Mouse (Mus musculus): Measurements from ENCODE around the gene Lrrc9. TPM values are rescaled to one million over a fixed set of nuclear protein-coding genes. Genes with fewer than 3 reads are reported as not detected.
A peak's percentile ranks its signal among the peaks of the same experiment; 100 is the strongest.

Gene Lrrc9
- polyA plus RNA-seq, 1 experiment from 2014 or later: 0.86 TPM

DNA sequence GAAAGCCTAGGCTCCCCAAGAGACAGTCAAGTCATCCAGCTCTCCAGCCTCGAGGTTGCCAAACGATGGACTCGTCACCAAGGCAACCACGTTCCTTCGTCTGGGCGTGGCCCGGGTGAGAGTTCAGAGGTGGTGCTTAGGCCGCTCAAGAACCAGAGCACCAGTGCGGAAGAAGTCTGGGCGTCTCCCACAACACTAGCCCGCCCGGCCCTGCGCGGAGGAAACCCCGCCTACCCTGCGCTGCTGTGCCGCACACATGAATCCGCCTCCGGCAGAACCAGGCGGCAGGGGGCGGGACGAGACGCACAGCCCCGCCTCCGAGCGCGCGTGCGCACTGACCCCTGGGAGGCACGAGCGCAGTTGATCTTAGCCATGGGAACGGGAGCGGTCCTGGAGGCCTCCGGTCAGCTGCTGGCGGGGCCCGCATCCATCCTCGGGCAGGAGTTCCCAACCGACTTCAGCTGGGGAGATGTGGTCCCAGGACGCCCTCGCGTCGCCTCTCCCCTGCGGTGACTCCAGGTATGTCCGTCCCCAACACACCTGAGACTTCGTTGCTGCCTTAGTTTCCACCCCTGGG, 94.4 kb downstream of the Lrrc9 start, which contains the start of gene Pcnx4:
Gene Pcnx4, plus strand, starts transcription at position 363 of the 577 bp plus-strand sequence.
- Histone ChIP-seq H3K27me3 (ENCODE audit: low read depth, poor library complexity, severe bottlenecking) (no peaks in the 10 kb centered on the region), H3K4me1 (peaks cover 20% of the 10 kb centered on the region), H3K9me3 (replicated peaks) (no peaks in the 10 kb centered on the region), H3K27ac (replicated peaks) (peak within 1 kb of the TSS; percentile 86), H3K36me3 (peaks cover 10% of the 10 kb centered on the region), H3K4me3 (peak within 1 kb of the TSS; percentile 73)
- DNase-seq (ENCODE audit: low spot score): peak; percentile 98
- WGBS: under 1% methylated on average over 45 of the region's 45 CpGs

DNA sequence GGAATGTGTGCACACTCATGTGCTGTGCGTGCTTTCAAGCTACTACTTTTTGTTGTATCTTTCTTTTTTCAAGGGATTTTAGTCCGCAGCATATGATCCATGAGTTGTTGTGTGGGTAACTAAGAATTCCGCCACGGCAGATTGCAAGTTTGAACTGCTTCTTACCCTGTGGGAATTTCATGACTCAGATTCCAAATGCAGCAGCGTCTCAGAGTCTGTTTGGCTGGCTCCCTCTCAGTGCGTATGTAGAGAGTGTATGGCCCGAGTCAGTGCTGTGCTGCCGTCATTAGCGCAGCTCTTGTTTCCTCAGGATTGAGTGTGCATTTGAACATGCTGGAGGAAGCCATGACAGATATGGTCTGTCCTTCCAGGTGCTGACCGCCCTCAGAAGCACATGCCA, 96.9 kb downstream of the Lrrc9 start:
- DNase-seq (ENCODE audit: low spot score): no peak
- H3K36me3 ChIP-seq: peaks cover 33% of the 10 kb centered on the region
- H3K27me3 ChIP-seq (ENCODE audit: low read depth, poor library complexity, severe bottlenecking): no peaks in the 10 kb centered on the region
- H3K9me3 ChIP-seq (replicated peaks): no peaks in the 10 kb centered on the region
- WGBS: 95% methylated on average over 10 of the region's 10 CpGs
- no peak overlapping the region for H3K27ac ChIP-seq (replicated peaks)
- no peak overlapping the region for H3K4me3 ChIP-seq
- peaks cover 20% of the 10 kb centered on the region for H3K4me1 ChIP-seq

DNA sequence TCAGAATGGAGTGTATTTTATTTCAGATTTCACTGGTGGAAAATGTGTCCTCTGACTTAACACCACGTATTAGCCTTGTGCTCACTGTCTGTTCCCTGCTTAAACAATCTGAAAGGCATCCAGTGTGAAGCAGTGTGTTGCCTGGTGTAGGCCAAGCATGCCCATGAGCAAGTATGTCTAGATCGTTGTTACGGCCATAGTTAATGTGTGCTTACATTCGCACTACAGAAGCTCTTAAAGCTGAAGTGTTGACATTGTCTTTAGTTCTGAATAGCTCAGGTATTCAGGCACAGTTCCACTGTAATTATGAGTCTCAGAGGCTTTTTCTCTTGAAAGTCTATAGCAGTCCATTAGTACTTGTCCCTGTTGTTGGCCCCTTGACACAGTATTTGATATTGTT, 112.7 kb downstream of the Lrrc9 start:
- Histone ChIP-seq H3K27me3 (ENCODE audit: low read depth, poor library complexity, severe bottlenecking) (no peaks in the 10 kb centered on the region), H3K36me3 (peaks cover 17% of the 10 kb centered on the region), H3K27ac (replicated peaks) (no peak overlapping the region), H3K9me3 (replicated peaks) (no peaks in the 10 kb centered on the region), H3K4me3 (no peak overlapping the region), H3K4me1 (peaks cover 2% of the 10 kb centered on the region; the same call in 1 of the 2 replicates)
- WGBS: 87% methylated on average over 4 of the region's 4 CpGs
- no peak for DNase-seq (ENCODE audit: low spot score)

DNA sequence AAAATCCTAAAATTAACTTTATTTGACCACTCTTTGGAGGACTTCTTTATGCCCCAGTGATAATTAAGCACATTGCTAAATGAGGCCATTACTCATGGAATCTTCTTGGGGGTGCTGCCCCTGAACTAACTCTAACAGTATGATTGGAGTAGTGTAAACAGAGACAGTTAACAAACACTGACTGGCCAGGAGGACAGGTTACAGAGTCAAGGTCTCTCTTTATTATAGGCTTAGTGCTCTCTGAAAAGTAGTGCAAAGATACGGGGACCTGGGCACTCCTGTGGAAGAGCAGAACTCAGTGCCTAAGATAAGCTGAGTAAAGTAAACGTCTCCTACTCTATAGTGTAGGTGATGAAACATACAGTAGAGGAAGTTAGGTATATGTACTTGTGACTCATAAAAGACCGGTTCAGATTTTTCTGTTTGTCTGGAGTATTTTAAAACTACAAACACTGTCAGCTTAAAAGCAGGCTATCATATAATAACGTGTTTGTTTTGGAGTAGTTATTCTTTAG, 122.7 kb downstream of the Lrrc9 start:
- Histone ChIP-seq H3K36me3 (peaks cover 3% of the 10 kb centered on the region; the same call in 1 of the 2 replicates), H3K4me1 (no peaks in the 10 kb centered on the region), H3K9me3 (replicated peaks) (no peaks in the 10 kb centered on the region), H3K27me3 (ENCODE audit: low read depth, poor library complexity, severe bottlenecking) (no peaks in the 10 kb centered on the region), H3K27ac (replicated peaks) (no peak overlapping the region), H3K4me3 (no peak overlapping the region)
- no peak for DNase-seq (ENCODE audit: low spot score)
- 89% methylated on average over 4 of the region's 4 CpGs for WGBS

Small RNA genes within 50 kb of the gene (microRNA-seq; reads per million reads assigned to microRNA genes)
- gene Gm44392: not detected

Other genes starting within 250 kb of the Lrrc9 start
- gene Rtn1, start 32.8 kb upstream of the Lrrc9 start, polyA plus RNA-seq (2016; fragmentation: Nextera tagmentation; extraction: Ambion mirVana): 117 and 248 TPM in 2 replicates
- gene Pcnx4, start 94.5 kb downstream of the Lrrc9 start, polyA plus RNA-seq (2016; fragmentation: Nextera tagmentation; extraction: Ambion mirVana): 13.4 and 15.9 TPM in 2 replicates
- not detected in 2 replicates for gene Gm4756, start 207.8 kb downstream of the Lrrc9 start, polyA plus RNA-seq (2016; fragmentation: Nextera tagmentation; extraction: Ambion mirVana)
- gene Dhrs7, start 223.0 kb downstream of the Lrrc9 start, polyA plus RNA-seq (2016; fragmentation: Nextera tagmentation; extraction: Ambion mirVana): 12.6 and 13.2 TPM in 2 replicates

Data from midbrain, embryonic 10.5 days (tissue).